Mouse (Mus musculus): Measurements from ENCODE around the gene Abhd13. TPM values are rescaled to one million over a fixed set of nuclear protein-coding genes. Genes with fewer than 3 reads are reported as not detected.

Abhd13 gene
- 13.3 and 15.0 TPM in 2 replicates for polyA plus RNA-seq (2015; fragmentation: Nextera tagmentation; extraction: Ambion mirVana)

DNA sequence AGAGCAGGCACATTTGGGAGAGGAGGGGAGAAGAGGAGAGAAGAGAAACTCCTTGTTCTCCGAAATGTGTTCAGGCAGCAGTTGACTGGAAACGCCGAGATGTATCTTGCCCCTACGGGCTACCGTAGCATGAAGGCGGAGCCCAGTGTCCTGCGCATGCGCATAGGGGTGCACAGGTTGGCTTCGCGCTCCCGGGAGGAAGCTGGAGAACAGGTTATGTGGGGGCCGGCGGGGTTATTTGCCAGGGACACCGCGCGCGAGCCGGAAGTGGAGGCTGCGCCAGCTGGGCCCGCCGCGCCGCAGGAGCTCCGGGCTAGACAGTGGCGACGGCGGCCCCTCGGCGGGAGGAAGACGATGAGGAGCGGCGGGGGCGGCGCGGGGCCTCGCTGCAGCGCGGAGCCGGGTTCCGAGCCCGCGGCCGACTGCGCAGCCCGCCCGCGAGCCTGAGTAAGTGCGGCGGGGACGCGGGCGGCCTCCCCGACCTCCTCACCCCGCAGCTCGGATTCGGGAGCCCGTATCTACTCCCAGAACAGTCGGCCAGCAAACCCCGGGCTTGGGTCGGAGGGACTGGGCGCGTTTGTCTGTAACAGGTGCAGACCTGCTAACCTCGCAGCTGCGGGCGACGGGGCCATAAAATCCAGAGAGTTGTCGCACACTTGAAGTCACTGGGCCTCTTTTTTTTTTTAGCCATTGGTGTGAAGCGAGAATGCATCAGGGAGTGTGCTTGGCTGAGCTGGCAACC, at the start of gene Abhd13, which contains the start of gene Lig4:
Gene Abhd13, plus strand, starts transcription at position 135 of the 742 bp plus-strand sequence.
Gene Lig4, minus strand, starts transcription at position 114 of the 742 bp plus-strand sequence.
- Histone ChIP-seq H3K27me3 (no peaks in the 10 kb centered on the region), H3K36me3 (peaks cover 8% of the 10 kb centered on the region), H3K4me1 (replicated peaks) (peaks cover 48% of the 10 kb centered on the region), H3K9me3 (no peaks in the 10 kb centered on the region), H3K9ac (peak within 1 kb of the TSS; percentile 93), H3K4me3 (peak within 1 kb of the TSS; percentile 94), H3K4me2 (peak within 1 kb of the TSS; percentile 86), H3K27ac (replicated peaks) (peak within 1 kb of the TSS; percentile 90)
- WGBS, result under 1% methylated on average over 64 of the region's 68 CpGs
- ATAC-seq (ENCODE audit: low read depth), result peak; percentile 71

DNA sequence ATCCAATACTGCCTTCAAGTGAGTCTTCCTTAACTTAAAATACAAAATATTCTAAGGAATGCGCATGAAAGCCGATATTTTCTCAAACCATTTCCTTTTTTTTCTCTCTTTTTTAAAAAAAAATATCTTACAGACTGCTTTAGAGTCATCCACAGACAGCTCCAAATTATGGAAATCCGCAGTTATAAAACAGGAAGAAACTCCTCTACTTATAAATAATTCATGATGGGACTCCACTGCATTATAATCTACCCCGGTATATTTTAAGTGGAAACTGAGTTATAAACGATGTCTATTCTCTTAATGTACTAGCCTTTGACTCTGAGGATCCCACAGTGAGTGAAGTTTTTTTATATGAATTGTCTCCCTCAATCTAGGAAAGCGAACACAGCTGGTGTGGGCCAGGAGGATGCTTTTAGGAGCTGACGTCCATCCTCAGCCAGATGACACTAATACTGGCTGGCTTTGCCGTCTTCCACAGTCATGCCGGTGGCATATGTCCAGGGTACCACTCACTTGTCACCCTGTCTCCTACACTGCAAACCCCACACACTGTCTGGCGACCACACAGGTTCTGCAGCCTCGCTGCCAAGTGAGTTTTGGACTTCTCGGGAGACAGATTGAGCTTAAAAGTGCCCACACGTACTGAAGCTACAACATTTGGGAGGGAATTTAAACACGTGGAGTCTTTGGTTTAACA, 47.6 kb upstream of the Abhd13 start:
- peak; percentile 74 for ATAC-seq (ENCODE audit: low read depth)
- Histone ChIP-seq H3K27ac (replicated peaks) (no peak overlapping the region), H3K4me2 (no peak overlapping the region), H3K36me3 (no peaks in the 10 kb centered on the region), H3K4me3 (no peak overlapping the region), H3K4me1 (replicated peaks) (no peaks in the 10 kb centered on the region), H3K9ac (no peak overlapping the region), H3K9me3 (no peaks in the 10 kb centered on the region), H3K27me3 (no peaks in the 10 kb centered on the region)
- 68% methylated on average over 14 of the region's 14 CpGs for WGBS

DNA sequence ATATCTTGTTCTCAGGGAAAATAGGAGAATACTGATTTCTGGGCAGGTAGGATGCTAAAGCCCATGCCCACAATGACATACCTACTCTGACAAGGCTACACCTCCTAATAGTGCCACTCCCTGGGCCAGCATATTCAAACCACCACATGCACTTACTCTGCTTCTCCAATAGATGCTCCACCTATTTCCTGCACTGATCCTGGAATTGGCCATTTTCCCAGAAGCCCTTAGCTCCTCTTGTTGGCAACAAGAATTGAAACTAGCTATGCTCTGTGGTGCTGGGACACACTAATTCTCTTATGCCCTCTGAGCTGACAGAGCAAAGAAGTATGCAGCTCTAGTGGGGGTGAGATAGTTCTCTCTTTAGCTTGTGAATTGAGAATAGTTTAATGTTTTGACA, 44.8 kb upstream of the Abhd13 start:
- Histone ChIP-seq H3K4me2 (no peak overlapping the region), H3K27me3 (no peaks in the 10 kb centered on the region), H3K4me1 (replicated peaks) (no peaks in the 10 kb centered on the region), H3K4me3 (no peak overlapping the region), H3K36me3 (no peaks in the 10 kb centered on the region), H3K27ac (replicated peaks) (no peak overlapping the region), H3K9me3 (no peaks in the 10 kb centered on the region), H3K9ac (no peak overlapping the region)
- no peak for ATAC-seq (ENCODE audit: low read depth)

GRCm38 (mm10) chr8:9934891-9935565, 42.5 kb upstream of the Abhd13 start:
- no peaks in the 10 kb centered on the region for H3K36me3 ChIP-seq
- H3K9me3 ChIP-seq, result no peaks in the 10 kb centered on the region
- H3K4me2 ChIP-seq, result no peak overlapping the region
- H3K27me3 ChIP-seq, result no peaks in the 10 kb centered on the region
- no peak overlapping the region for H3K27ac ChIP-seq (replicated peaks)
- H3K9ac ChIP-seq, result no peak overlapping the region
- H3K4me3 ChIP-seq, result no peak overlapping the region
- 38% methylated on average over 10 of the region's 10 CpGs for WGBS
- peak; percentile 32; the same call in 1 of the 2 replicates for ATAC-seq (ENCODE audit: low read depth)
- no peaks in the 10 kb centered on the region for H3K4me1 ChIP-seq (replicated peaks)

DNA sequence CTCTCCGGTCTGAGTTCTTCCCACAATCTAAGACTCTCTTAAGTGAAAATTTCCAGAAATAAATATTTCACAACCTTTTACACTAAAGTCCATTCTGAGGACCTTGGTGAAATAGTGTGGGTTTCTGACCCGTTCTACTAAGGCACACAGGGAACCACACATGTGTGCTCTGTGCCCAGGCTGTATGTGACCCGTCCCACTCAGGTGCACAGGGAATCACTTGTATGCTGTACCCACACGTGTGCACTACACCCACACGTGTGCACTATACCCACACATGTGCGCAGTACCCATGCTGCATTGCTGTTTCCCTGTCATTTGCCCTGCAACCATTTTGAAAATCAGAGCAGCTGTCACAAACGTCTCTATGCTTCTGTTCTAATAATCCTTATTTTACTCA, 41.9 kb upstream of the Abhd13 start:
- H3K4me1 ChIP-seq (replicated peaks), result no peaks in the 10 kb centered on the region
- no peak overlapping the region for H3K27ac ChIP-seq (replicated peaks)
- no peak for ATAC-seq (ENCODE audit: low read depth)
- WGBS, result 72% methylated on average over 7 of the region's 7 CpGs
- H3K27me3 ChIP-seq, result no peaks in the 10 kb centered on the region
- H3K9ac ChIP-seq, result no peak overlapping the region
- no peak overlapping the region for H3K4me3 ChIP-seq
- H3K36me3 ChIP-seq, result no peaks in the 10 kb centered on the region
- H3K4me2 ChIP-seq, result no peak overlapping the region
- H3K9me3 ChIP-seq, result no peaks in the 10 kb centered on the region

DNA sequence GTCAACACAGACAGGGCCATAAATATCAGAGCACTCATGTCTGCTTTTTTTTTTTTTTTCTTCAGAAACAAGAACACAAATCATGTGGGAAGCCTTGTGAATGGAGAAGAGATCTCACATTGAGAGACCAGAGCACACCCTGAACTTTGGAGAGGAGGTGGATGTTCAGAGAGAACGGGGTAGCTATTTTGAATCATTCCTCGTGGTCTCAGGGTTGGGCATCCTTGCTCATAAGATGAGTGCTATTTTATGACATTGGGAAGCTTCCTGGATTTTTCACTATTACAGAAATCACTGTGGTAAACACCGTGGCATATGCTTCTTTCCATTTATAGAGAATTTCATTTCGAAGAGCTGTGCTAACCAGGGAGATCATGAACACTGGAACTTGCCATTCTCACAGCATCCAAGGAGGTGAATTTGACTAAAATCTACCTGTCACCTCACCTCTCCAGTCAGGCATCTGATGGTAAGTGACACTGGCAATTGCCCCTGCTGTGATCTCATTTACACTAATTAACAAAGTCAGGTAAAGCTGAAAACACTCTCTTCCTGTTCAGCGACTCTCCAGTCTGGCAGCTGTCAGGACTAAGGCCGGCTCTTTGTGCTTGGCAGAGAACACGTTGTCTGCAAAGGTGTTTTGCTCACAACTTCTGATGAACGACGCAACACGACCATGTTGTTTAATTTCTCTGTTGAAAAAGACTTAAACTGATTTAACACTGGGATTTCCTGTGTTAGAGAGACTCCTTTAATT, 28.2 kb upstream of the Abhd13 start:
- H3K4me1 ChIP-seq (replicated peaks), result no peaks in the 10 kb centered on the region
- no peak for ATAC-seq (ENCODE audit: low read depth)

GRCm38 (mm10) chr8:9958338-9958737, 19.2 kb upstream of the Abhd13 start:
- Histone ChIP-seq H3K27ac (replicated peaks) (no peak overlapping the region), H3K4me1 (replicated peaks) (no peaks in the 10 kb centered on the region), H3K9me3 (no peaks in the 10 kb centered on the region), H3K4me2 (no peak overlapping the region), H3K27me3 (no peaks in the 10 kb centered on the region), H3K9ac (no peak overlapping the region), H3K4me3 (no peak overlapping the region), H3K36me3 (no peaks in the 10 kb centered on the region)
- ATAC-seq (ENCODE audit: low read depth), result no peak
- WGBS, result 67% methylated on average over 4 of the region's 4 CpGs

More for the DNA sequence above, 28.2 kb upstream of the Abhd13 start:
- Histone ChIP-seq H3K27ac (replicated peaks) (no peak overlapping the region), H3K9me3 (no peaks in the 10 kb centered on the region; the same call in 1 of the 2 replicates), H3K27me3 (no peaks in the 10 kb centered on the region), H3K36me3 (no peaks in the 10 kb centered on the region), H3K4me3 (no peak overlapping the region), H3K9ac (no peak overlapping the region), H3K4me2 (no peak overlapping the region)
- 75% methylated on average over 10 of the region's 10 CpGs for WGBS

DNA sequence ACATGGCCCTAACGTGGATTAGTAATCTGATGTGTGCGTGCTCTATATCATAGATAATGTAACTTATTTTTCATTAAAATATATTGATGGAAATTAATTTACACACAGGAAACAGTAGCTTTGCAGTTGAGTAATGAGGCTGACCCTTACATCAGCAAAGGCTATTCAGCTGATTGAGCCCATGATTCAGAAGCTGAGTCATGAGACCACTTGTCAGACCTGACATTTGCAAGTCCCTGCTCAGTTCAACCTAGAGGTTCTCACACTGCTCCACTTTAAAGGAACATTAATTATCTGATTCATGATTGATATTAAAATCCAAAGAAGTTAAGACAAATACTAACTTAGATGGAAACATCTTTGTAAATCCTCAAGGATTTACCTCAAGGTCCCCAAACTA, 17.6 kb upstream of the Abhd13 start:
- H3K36me3 ChIP-seq, result no peaks in the 10 kb centered on the region
- H3K4me2 ChIP-seq, result no peak overlapping the region
- H3K4me1 ChIP-seq (replicated peaks), result no peaks in the 10 kb centered on the region
- no peak overlapping the region for H3K27ac ChIP-seq (replicated peaks)
- 92% methylated on average over 2 of the region's 2 CpGs for WGBS
- H3K4me3 ChIP-seq, result no peak overlapping the region
- no peak overlapping the region for H3K9ac ChIP-seq
- ATAC-seq (ENCODE audit: low read depth), result no peak
- no peaks in the 10 kb centered on the region for H3K27me3 ChIP-seq
- no peaks in the 10 kb centered on the region for H3K9me3 ChIP-seq

DNA sequence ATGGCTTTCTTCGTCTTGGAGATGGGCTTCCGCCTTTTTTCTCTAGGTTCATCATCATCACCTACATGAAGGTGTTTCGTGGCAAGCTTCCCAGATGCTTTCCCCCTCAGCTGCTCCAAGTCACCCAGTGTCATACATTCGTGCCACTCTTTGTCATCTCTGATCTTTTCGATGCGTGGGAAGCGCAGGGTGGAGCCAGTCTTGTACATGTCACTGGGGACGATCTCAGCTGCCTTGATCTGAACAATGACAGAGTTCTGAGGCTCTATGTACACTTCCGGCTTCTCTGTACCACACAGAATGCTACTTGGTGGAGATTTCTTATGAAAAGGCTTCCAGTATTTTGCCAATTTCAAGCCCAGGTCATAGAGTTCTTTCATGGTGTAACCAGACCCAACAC, 5.6 kb upstream of the Abhd13 start:
- 95% methylated on average over 9 of the region's 9 CpGs for WGBS
- Histone ChIP-seq H3K4me2 (no peak overlapping the region), H3K9me3 (no peaks in the 10 kb centered on the region), H3K9ac (no peak overlapping the region), H3K36me3 (peaks cover 43% of the 10 kb centered on the region), H3K4me3 (no peak overlapping the region), H3K27me3 (no peaks in the 10 kb centered on the region), H3K27ac (replicated peaks) (no peak overlapping the region), H3K4me1 (replicated peaks) (peaks cover 16% of the 10 kb centered on the region)
- no peak for ATAC-seq (ENCODE audit: low read depth)

DNA sequence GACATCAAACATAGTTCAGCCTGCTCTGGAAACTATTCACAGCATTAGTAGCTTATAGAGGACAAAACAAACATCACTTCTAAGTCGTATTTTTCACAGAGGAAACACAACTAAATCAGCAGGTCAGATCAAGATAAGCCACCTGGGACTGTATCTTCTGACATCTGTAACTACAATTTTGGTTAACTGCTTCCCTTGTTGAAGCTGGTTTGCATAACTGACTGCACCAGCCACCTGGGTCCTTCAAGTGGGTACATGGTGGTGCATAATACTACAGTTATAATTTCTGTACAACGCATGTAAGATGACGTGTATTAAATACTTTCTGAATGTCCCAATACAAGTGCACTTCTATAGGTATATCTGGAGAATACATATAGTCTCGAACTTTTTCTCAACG, 2.2 kb upstream of the Abhd13 start:
- no peak overlapping the region for H3K27ac ChIP-seq (replicated peaks)
- H3K9me3 ChIP-seq, result no peaks in the 10 kb centered on the region
- ATAC-seq (ENCODE audit: low read depth), result no peak
- H3K36me3 ChIP-seq, result peaks cover 28% of the 10 kb centered on the region
- 57% methylated on average over 5 of the region's 5 CpGs for WGBS
- H3K4me1 ChIP-seq (replicated peaks), result peaks cover 41% of the 10 kb centered on the region
- peak overlapping the region; percentile 83 for H3K4me3 ChIP-seq
- H3K27me3 ChIP-seq, result no peaks in the 10 kb centered on the region
- peak overlapping the region; percentile 77 for H3K9ac ChIP-seq
- peak overlapping the region; percentile 66 for H3K4me2 ChIP-seq

- H3K4me3 ChIP-seq, result peak overlapping the region; percentile 83
- no peaks in the 10 kb centered on the region for H3K27me3 ChIP-seq
- peak overlapping the region; percentile 77 for H3K9ac ChIP-seq
- peak overlapping the region; percentile 61; the same call in 1 of the 2 replicates for H3K27ac ChIP-seq (replicated peaks)
- H3K9me3 ChIP-seq, result no peaks in the 10 kb centered on the region
- ATAC-seq (ENCODE audit: low read depth), result peak; percentile 95
- H3K4me2 ChIP-seq, result peak overlapping the region; percentile 66
- WGBS, result under 1% methylated on average over 47 of the region's 47 CpGs
- peaks cover 46% of the 10 kb centered on the region for H3K4me1 ChIP-seq (replicated peaks)
- H3K36me3 ChIP-seq, result peaks cover 25% of the 10 kb centered on the region
These were observed 1.5 kb upstream of the Abhd13 start for GRCm38 (mm10) chr8:9975898-9976611.
